28 mouse cellular contexts compared by ENCODE assay signal in the genomic region with DNA sequence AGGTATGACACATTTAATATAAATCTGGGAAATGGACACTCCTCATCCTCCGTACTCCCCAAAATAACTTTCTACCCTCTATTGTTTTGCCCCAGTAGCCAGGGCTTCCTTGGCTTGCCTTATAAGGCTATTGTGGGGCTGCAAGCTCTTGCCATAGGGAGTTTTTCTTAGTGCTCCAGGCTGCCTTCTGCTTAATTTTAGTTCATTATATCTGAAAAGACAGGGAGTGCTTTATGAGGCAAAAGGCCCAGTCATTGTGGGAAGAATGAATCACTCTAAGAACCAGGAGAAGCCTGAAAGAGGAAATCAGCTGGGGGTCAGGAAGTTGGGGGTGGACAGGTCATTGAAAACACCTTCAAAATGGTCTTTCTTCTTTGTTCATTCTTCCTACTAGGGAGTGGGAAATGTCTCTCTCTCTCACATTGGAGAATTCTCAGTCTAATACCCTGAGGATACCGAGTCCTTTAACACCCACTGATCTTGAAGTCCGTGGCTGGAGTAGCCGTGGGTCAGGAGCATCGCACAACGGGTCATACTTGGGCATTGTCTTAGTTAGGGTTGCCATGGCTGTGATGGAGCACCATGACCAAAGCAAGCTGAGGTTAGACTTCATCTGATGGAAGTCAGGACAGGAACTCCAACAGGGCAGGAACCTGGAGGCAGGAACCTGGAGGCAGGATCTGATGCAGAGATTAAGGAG.
DNase-seq lines count a peak whose midpoint lies in the region; ATAC-seq and TF ChIP-seq lines count a peak whose summit lies in the region.
"Had no signal": no experiment of that assay in that cellular context is flagged by ENCODE, and none has a peak within 500 bp of the region (broad histone marks: within the 10 kb centered on the region; RNA-seq: fewer than 3 reads in every experiment).

No protein-coding gene starts in this region.

- no peak overlapping the region for H3K4me2 ChIP-seq in kidney, embryonic 14.5 days (replicated peaks; ENCODE audit: low read depth, low read length)
- H3K4me2 ChIP-seq: embryonic facial prominence, embryonic 15.5 days; hindbrain, embryonic 12.5 days; limb, embryonic 12.5 days; liver, embryonic 12.5 days; neural tube, embryonic 12.5 days had no signal

- no peak for TF ChIP-seq CTCF in heart, adult 2 months (IDR thresholded peaks at IDR 0.05)
- TF ChIP-seq CTCF in left cerebral cortex, adult 2 months (IDR thresholded peaks at IDR 0.05), result no peak

- ATAC-seq in kidney, embryonic 14.5 days (ENCODE audit: low FRiP score, low TSS enrichment), result no peak
- ATAC-seq: activated CD4-positive, CD25-positive, alpha-beta regulatory T cell, adult 4 months; forebrain, postnatal 0 days; inflammation-experienced regulatory T-cells, adult 6 months; liver, embryonic 12.5 days had no signal

- no peaks in the 10 kb centered on the region for H3K27me3 ChIP-seq in heart, adult 2 months (ENCODE audit: control insufficient read depth, insufficient read depth, low read length)
- no peaks in the 10 kb centered on the region for H3K27me3 ChIP-seq in kidney, embryonic 14.5 days (ENCODE audit: control insufficient read depth, insufficient read depth, low read length)
- H3K27me3 ChIP-seq: embryonic facial prominence, embryonic 15.5 days; hindbrain, embryonic 12.5 days; limb, embryonic 12.5 days; neural tube, embryonic 12.5 days had no signal

- peaks cover 21% of the 10 kb centered on the region for H3K4me1 ChIP-seq in heart, adult 2 months (ENCODE audit: control insufficient read depth, insufficient read depth, low read length)
- peaks cover 22% of the 10 kb centered on the region; the same call in 1 of the 2 replicates for H3K4me1 ChIP-seq in brown adipose tissue, adult 24 weeks (ENCODE audit: control insufficient read depth, insufficient read depth, insufficient read length, low read length)
- peaks cover 6% of the 10 kb centered on the region; the same call in 1 of the 2 replicates for H3K4me1 ChIP-seq in kidney, embryonic 14.5 days (ENCODE audit: control insufficient read depth, insufficient read depth, low read length)
- H3K4me1 ChIP-seq: neural tube, embryonic 12.5 days had no signal

- intact Hi-C loops in heart, adult 2 months (cut with DNase I), result no loop called here
- intact Hi-C loops in left cerebral cortex, adult 2 months (cut with DNase I), result no loop called here
- intact Hi-C loops in left cerebral cortex, postnatal 14 days (cut with DNase I), result no loop called here

- TF ChIP-seq POLR2A in heart, adult 2 months (IDR thresholded peaks at IDR 0.05; ENCODE audit: insufficient read depth, low read depth, low read length), result no peak

- H3K27ac ChIP-seq in heart, adult 2 months, result peak overlapping the region; percentile 52
- peak overlapping the region; percentile 45 for H3K27ac ChIP-seq in left cerebral cortex, adult 2 months
- H3K27ac ChIP-seq in brown adipose tissue, adult 24 weeks (replicated peaks; ENCODE audit: low read depth, low read length), result peak overlapping the region; percentile 73
- H3K27ac ChIP-seq in kidney, embryonic 14.5 days (ENCODE audit: low read depth, low read length), result no peak overlapping the region
- H3K27ac ChIP-seq: embryonic facial prominence, embryonic 15.5 days; forebrain, embryonic 10.5 days; heart, embryonic 10.5 days; hindbrain, embryonic 12.5 days; limb, embryonic 12.5 days; liver, embryonic 12.5 days; midbrain, embryonic 10.5 days; neural tube, embryonic 12.5 days had no signal

- DNase-seq in heart, adult 2 months, result no peak
- no peak for DNase-seq in heart, adult 18-20 months
- DNase-seq in left cerebral cortex, adult 2 months (ENCODE audit: extremely low spot score in 1 of 2, low spot score in 2 of 2), result no peak
- no peak for DNase-seq in left cerebral cortex, postnatal 14 days (ENCODE audit: low spot score in 2 of 2)
- DNase-seq in neural tube, embryonic 10.5 days (ENCODE audit: extremely low spot score, low spot score), result no peak
- DNase-seq in lung, postnatal 36 days, result no peak
- DNase-seq: adrenal gland, postnatal 14 days; B cell, adult 2 months; cerebellum, adult 11-12 months; cerebellum, postnatal 14 days; forebrain, postnatal 0 days; kidney, adult 2 months; kidney, postnatal 25 days; layer of hippocampus, adult 9-11 months; lung, adult 2 months; thymus, postnatal 4 days had no signal

- 43% methylated on average over 6 of the region's 6 CpGs for WGBS in heart, adult 2 months
- 88% methylated on average over 6 of the region's 6 CpGs for WGBS in kidney, embryonic 14.5 days

- no peak for TF ChIP-seq EP300 in heart, adult 2 months (IDR thresholded peaks at IDR 0.05; ENCODE audit: insufficient read depth, low read depth, low read length)

- H3K9ac ChIP-seq in heart, adult 2 months (ENCODE audit: low read depth, low read length), result no peak overlapping the region
- no peak overlapping the region for H3K9ac ChIP-seq in kidney, embryonic 14.5 days (ENCODE audit: low read depth, low read length)
- H3K9ac ChIP-seq: embryonic facial prominence, embryonic 15.5 days; forebrain, postnatal 0 days; hindbrain, embryonic 12.5 days; limb, embryonic 12.5 days; liver, embryonic 12.5 days; neural tube, embryonic 12.5 days had no signal

- H3K9me3 ChIP-seq in kidney, embryonic 14.5 days (ENCODE audit: control insufficient read depth, low read length), result no peaks in the 10 kb centered on the region
- H3K9me3 ChIP-seq: embryonic facial prominence, embryonic 15.5 days; forebrain, embryonic 10.5 days; heart, embryonic 10.5 days; hindbrain, embryonic 12.5 days; limb, embryonic 12.5 days; liver, embryonic 12.5 days; midbrain, embryonic 10.5 days; neural tube, embryonic 12.5 days had no signal

- peaks cover 4% of the 10 kb centered on the region for H3K36me3 ChIP-seq in heart, adult 2 months (ENCODE audit: control insufficient read depth, insufficient read depth, low read length)
- no peaks in the 10 kb centered on the region for H3K36me3 ChIP-seq in kidney, embryonic 14.5 days (ENCODE audit: control insufficient read depth, insufficient read depth, low read length)
- H3K36me3 ChIP-seq: embryonic facial prominence, embryonic 15.5 days; forebrain, embryonic 10.5 days; heart, embryonic 10.5 days; hindbrain, embryonic 12.5 days; limb, embryonic 12.5 days; liver, embryonic 12.5 days; midbrain, embryonic 10.5 days; neural tube, embryonic 12.5 days had no signal

- H3K4me3 ChIP-seq in heart, adult 2 months, result no peak overlapping the region
- no peak overlapping the region for H3K4me3 ChIP-seq in left cerebral cortex, adult 2 months
- no peak overlapping the region for H3K4me3 ChIP-seq in brown adipose tissue, adult 24 weeks (ENCODE audit: insufficient read depth, low read depth, low read length)
- no peak overlapping the region for H3K4me3 ChIP-seq in kidney, embryonic 14.5 days (ENCODE audit: low read length)
- H3K4me3 ChIP-seq: embryonic facial prominence, embryonic 15.5 days; forebrain, embryonic 10.5 days; heart, embryonic 10.5 days; hindbrain, embryonic 12.5 days; limb, embryonic 12.5 days; liver, embryonic 12.5 days; midbrain, embryonic 10.5 days; neural tube, embryonic 12.5 days had no signal

- no peaks in the 10 kb centered on the region for H3K79me2 ChIP-seq in heart, adult 2 months (replicated peaks; ENCODE audit: control insufficient read depth, insufficient read depth, low read length)
